Mouse (Mus musculus): ENCODE results near the gene Poc1b. TPM values are rescaled to one million over a fixed set of nuclear protein-coding genes. Genes with fewer than 3 reads are reported as not detected.

Poc1b gene
- total RNA-seq, 1 experiment, result 3.6 TPM

DNA sequence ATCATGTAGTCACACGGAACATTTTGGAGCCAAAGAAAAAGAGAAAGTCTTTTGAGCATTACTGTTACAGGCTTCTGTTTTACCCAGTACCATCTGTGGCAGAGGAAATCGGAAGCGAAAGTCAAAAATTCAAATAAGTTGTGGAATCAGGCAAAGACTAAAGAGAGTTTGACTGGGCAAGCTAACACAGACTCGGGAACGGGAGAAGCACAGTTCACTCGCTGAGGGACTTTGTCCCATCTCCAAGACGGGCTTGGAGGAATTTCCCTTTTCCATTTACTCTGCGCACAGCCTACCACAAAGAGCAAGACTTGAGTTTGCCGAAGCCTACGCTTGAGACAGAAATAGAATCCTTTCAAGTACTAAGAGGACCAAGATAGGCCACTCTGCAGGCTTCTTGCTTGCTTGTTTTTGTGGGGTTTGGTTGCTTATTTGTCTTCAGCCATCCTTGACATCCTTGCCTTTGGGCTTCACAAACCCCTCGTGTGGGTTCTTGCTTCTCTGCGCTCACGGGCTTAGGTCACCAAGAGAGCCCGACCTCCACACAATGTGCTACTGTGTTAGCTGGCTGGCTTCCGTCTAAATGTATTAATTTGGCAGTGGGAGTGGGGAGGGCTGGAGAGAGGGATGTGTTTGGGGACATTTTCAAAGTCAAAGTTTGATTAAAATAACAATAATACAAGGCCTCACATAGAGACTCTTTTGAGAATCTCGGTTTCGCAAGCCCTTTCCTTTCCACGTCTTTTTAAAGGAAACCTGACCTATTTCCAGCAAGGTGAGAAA lies 30.5 kb upstream of the Poc1b start:
- Histone ChIP-seq H3K9ac (ENCODE audit: insufficient read depth, low read depth, low read length, poor library complexity, severe bottlenecking) (no peak overlapping the region), H3K27ac (ENCODE audit: insufficient read depth, low read depth, low read length, poor library complexity, severe bottlenecking) (no peak overlapping the region), H3K9me3 (ENCODE audit: control insufficient read depth, insufficient read depth, low read depth, low read length) (no peaks in the 10 kb centered on the region), H3K4me3 (ENCODE audit: insufficient read depth in 1 of 2, low read depth in 1 of 2, low read length in 2 of 2, poor library complexity in 1 of 2, severe bottlenecking in 1 of 2) (no peak overlapping the region), H3K36me3 (ENCODE audit: control insufficient read depth, insufficient read depth, low read length, poor library complexity, severe bottlenecking) (no peaks in the 10 kb centered on the region), H3K4me1 (ENCODE audit: control insufficient read depth in 2 of 2, insufficient read depth in 2 of 2, low read length in 2 of 2, poor library complexity in 1 of 2) (no peaks in the 10 kb centered on the region)
- in situ Hi-C loops (cut with MboI; ENCODE audit: low sequenced_read_pairs in 2 of 2, unreplicated experiment in 2 of 2), result no loop called here
- DNase-seq (ENCODE audit: low read depth, low spot score), result no peak
- TF ChIP-seq MAFK (IDR thresholded peaks at IDR 0.05; ENCODE audit: insufficient read depth, low read depth, low read length), result no peak
- TF ChIP-seq ZC3H11A (IDR thresholded peaks at IDR 0.05; ENCODE audit: borderline replicate concordance, low read depth, low read length), result no peak
- TF ChIP-seq ZNF384 (IDR thresholded peaks at IDR 0.05; ENCODE audit: low read depth, low read length), result no peak
- no peak for TF ChIP-seq HCFC1 (IDR thresholded peaks at IDR 0.05; ENCODE audit: borderline replicate concordance, insufficient read depth, low read length)
- TF ChIP-seq CHD2 (IDR thresholded peaks at IDR 0.05; ENCODE audit: low read depth, low read length), result no peak

DNA sequence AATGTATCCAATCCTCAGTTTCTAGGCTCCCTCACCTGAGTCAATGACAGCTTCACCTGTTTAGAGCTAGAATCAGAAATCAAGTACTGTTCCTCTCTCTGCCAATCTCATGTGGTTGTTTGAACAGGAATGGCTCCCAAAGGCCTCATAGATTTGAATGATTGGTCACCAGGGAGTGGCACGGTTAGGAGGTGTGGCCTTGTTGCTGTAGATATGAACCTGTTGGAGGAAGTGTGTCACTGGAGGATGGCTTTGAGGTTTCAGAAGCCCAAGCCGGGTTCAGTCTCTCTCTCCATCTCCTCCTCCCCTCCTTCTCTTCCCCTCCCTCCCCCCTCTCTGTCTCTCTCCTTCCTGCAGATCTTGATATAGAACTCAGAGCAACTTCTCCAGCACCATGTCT lies 28.2 kb upstream of the Poc1b start:
- no peaks in the 10 kb centered on the region for H3K4me1 ChIP-seq (ENCODE audit: control insufficient read depth in 2 of 2, insufficient read depth in 2 of 2, low read length in 2 of 2, poor library complexity in 1 of 2)
- no peak overlapping the region for H3K27ac ChIP-seq (ENCODE audit: insufficient read depth, low read depth, low read length, poor library complexity, severe bottlenecking)
- in situ Hi-C loops (cut with MboI; ENCODE audit: low sequenced_read_pairs in 2 of 2, unreplicated experiment in 2 of 2), result no loop called here
- H3K4me3 ChIP-seq (ENCODE audit: insufficient read depth in 1 of 2, low read depth in 1 of 2, low read length in 2 of 2, poor library complexity in 1 of 2, severe bottlenecking in 1 of 2), result no peak overlapping the region
- no peaks in the 10 kb centered on the region for H3K9me3 ChIP-seq (ENCODE audit: control insufficient read depth, insufficient read depth, low read depth, low read length)
- H3K36me3 ChIP-seq (ENCODE audit: control insufficient read depth, insufficient read depth, low read length, poor library complexity, severe bottlenecking), result no peaks in the 10 kb centered on the region
- no peak for TF ChIP-seq ZC3H11A (IDR thresholded peaks at IDR 0.05; ENCODE audit: borderline replicate concordance, low read depth, low read length)
- TF ChIP-seq ZNF384 (IDR thresholded peaks at IDR 0.05; ENCODE audit: low read depth, low read length), result no peak
- no peak for TF ChIP-seq HCFC1 (IDR thresholded peaks at IDR 0.05; ENCODE audit: borderline replicate concordance, insufficient read depth, low read length)
- no peak for TF ChIP-seq MAFK (IDR thresholded peaks at IDR 0.05; ENCODE audit: insufficient read depth, low read depth, low read length)
- TF ChIP-seq CHD2 (IDR thresholded peaks at IDR 0.05; ENCODE audit: low read depth, low read length), result no peak
- H3K9ac ChIP-seq (ENCODE audit: insufficient read depth, low read depth, low read length, poor library complexity, severe bottlenecking), result no peak overlapping the region
- DNase-seq (ENCODE audit: low read depth, low spot score), result no peak

DNA sequence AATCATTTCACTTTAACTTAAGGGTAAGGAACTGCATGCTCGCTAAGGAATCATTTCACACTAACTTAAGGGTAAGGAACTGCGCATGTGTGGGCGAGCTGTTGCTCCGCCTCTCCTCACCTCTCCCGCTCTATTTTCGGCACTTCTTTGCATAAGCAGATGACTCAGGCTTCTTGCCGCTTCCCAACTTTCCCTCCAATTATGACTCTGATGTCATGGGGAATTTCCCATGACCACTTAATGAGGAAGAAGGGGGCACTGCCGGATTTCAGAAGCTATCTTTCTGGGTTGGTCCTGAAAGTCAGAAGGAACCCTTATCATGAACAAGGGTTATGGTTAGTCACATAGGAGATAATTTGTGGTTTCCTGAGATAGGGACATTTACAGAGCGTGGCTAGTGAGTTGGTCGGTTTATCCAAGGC lies 25.3 kb upstream of the Poc1b start:
- TF ChIP-seq ZNF384 (IDR thresholded peaks at IDR 0.05; ENCODE audit: low read depth, low read length), result no peak
- TF ChIP-seq HCFC1 (IDR thresholded peaks at IDR 0.05; ENCODE audit: borderline replicate concordance, insufficient read depth, low read length), result no peak
- no peak for TF ChIP-seq CHD2 (IDR thresholded peaks at IDR 0.05; ENCODE audit: low read depth, low read length)
- TF ChIP-seq MAFK (IDR thresholded peaks at IDR 0.05; ENCODE audit: insufficient read depth, low read depth, low read length), result no peak
- TF ChIP-seq ZC3H11A (IDR thresholded peaks at IDR 0.05; ENCODE audit: borderline replicate concordance, low read depth, low read length), result no peak
- Histone ChIP-seq H3K27ac (ENCODE audit: insufficient read depth, low read depth, low read length, poor library complexity, severe bottlenecking) (no peak overlapping the region), H3K4me3 (ENCODE audit: insufficient read depth in 1 of 2, low read depth in 1 of 2, low read length in 2 of 2, poor library complexity in 1 of 2, severe bottlenecking in 1 of 2) (no peak overlapping the region), H3K36me3 (ENCODE audit: control insufficient read depth, insufficient read depth, low read length, poor library complexity, severe bottlenecking) (no peaks in the 10 kb centered on the region), H3K9ac (ENCODE audit: insufficient read depth, low read depth, low read length, poor library complexity, severe bottlenecking) (no peak overlapping the region), H3K4me1 (ENCODE audit: control insufficient read depth in 2 of 2, insufficient read depth in 2 of 2, low read length in 2 of 2, poor library complexity in 1 of 2) (no peaks in the 10 kb centered on the region), H3K9me3 (ENCODE audit: control insufficient read depth, insufficient read depth, low read depth, low read length) (no peaks in the 10 kb centered on the region)
- in situ Hi-C loops (cut with MboI; ENCODE audit: low sequenced_read_pairs in 2 of 2, unreplicated experiment in 2 of 2), result no loop called here
- DNase-seq (ENCODE audit: low read depth, low spot score), result no peak

DNA sequence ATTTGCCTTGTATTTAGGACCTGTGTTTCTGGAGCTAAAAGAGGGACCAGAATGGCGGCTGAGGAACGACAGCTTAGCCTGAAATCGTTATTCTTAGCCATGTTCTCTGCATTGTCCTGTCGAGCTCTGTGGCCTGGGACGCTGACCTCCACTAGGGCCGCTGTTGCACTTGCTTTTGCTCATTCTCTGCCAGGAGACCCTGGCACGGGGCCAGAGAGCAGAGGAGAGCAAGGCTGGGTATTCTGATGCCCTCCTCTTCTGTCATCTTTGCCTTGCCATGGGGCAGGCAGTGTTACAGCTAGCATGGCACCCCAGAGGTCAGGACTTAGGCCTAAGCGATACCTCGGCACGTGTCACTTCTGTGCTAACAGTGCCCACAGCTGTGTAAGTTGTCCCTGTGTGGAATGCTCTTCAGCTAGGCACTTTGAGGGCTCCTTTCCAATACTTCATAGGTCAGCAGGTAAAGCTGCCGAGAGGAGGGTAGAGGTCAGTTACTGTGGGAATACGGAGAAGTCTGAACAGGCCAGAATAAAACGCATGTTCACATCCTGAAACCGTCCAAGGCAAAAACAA lies 23.3 kb upstream of the Poc1b start:
- DNase-seq (ENCODE audit: low read depth, low spot score), result no peak
- Histone ChIP-seq H3K36me3 (ENCODE audit: control insufficient read depth, insufficient read depth, low read length, poor library complexity, severe bottlenecking) (no peaks in the 10 kb centered on the region), H3K4me1 (ENCODE audit: control insufficient read depth in 2 of 2, insufficient read depth in 2 of 2, low read length in 2 of 2, poor library complexity in 1 of 2) (no peaks in the 10 kb centered on the region), H3K9ac (ENCODE audit: insufficient read depth, low read depth, low read length, poor library complexity, severe bottlenecking) (no peak overlapping the region), H3K9me3 (ENCODE audit: control insufficient read depth, insufficient read depth, low read depth, low read length) (no peaks in the 10 kb centered on the region), H3K27ac (ENCODE audit: insufficient read depth, low read depth, low read length, poor library complexity, severe bottlenecking) (no peak overlapping the region), H3K4me3 (ENCODE audit: insufficient read depth in 1 of 2, low read depth in 1 of 2, low read length in 2 of 2, poor library complexity in 1 of 2, severe bottlenecking in 1 of 2) (no peak overlapping the region)
- no peak for TF ChIP-seq CHD2 (IDR thresholded peaks at IDR 0.05; ENCODE audit: low read depth, low read length)
- TF ChIP-seq ZC3H11A (IDR thresholded peaks at IDR 0.05; ENCODE audit: borderline replicate concordance, low read depth, low read length), result no peak
- TF ChIP-seq ZNF384 (IDR thresholded peaks at IDR 0.05; ENCODE audit: low read depth, low read length), result no peak
- TF ChIP-seq HCFC1 (IDR thresholded peaks at IDR 0.05; ENCODE audit: borderline replicate concordance, insufficient read depth, low read length), result no peak
- no peak for TF ChIP-seq MAFK (IDR thresholded peaks at IDR 0.05; ENCODE audit: insufficient read depth, low read depth, low read length)
- in situ Hi-C loops (cut with MboI; ENCODE audit: low sequenced_read_pairs in 2 of 2, unreplicated experiment in 2 of 2), result no loop called here
